Mouse (Mus musculus) 3T3-L1 (cell line): ENCODE measurements around the gene Ksr1.

Experiments used
- DNase-seq: peaks from one replicate; pipeline ENCODE4 v3.0.0-alpha.2; 2015; ENCODE audit warnings: low read depth, low spot score

The Ksr1 gene

GRCm38 (mm10) chr11:79145283-79146265 lies 633 bp downstream of the Ksr1 start:
- DNase-seq = peak; percentile 38

GRCm38 (mm10) chr11:79144741-79145140 lies 1.5 kb downstream of the Ksr1 start:
- no peak for DNase-seq

- DNase-seq = no peak
Measured at GRCm38 (mm10) chr11:79144043-79144591, 2.1 kb downstream of the Ksr1 start.

GRCm38 (mm10) chr11:79143322-79143721 lies 2.9 kb downstream of the Ksr1 start:
- DNase-seq = no peak

GRCm38 (mm10) chr11:79142381-79142780 lies 3.8 kb downstream of the Ksr1 start:
- no peak for DNase-seq

GRCm38 (mm10) chr11:79141235-79142109 lies 4.7 kb downstream of the Ksr1 start:
- no peak for DNase-seq

GRCm38 (mm10) chr11:79140511-79140888 lies 5.7 kb downstream of the Ksr1 start:
- DNase-seq = no peak

- DNase-seq = no peak
Measured at GRCm38 (mm10) chr11:79139878-79140510, 6.2 kb downstream of the Ksr1 start.

GRCm38 (mm10) chr11:79138621-79139020 lies 7.6 kb downstream of the Ksr1 start:
- no peak for DNase-seq

GRCm38 (mm10) chr11:79137245-79137644 lies 9.0 kb downstream of the Ksr1 start:
- DNase-seq = no peak

- no peak for DNase-seq
Measured at GRCm38 (mm10) chr11:79135685-79136360, 10.4 kb downstream of the Ksr1 start.

GRCm38 (mm10) chr11:79135105-79135503 lies 11.1 kb downstream of the Ksr1 start:
- DNase-seq = no peak

GRCm38 (mm10) chr11:79134416-79135104 lies 11.6 kb downstream of the Ksr1 start:
- no peak for DNase-seq

GRCm38 (mm10) chr11:79133961-79134360 lies 12.2 kb downstream of the Ksr1 start:
- no peak for DNase-seq

GRCm38 (mm10) chr11:79133051-79133450 lies 13.2 kb downstream of the Ksr1 start:
- no peak for DNase-seq

- DNase-seq = no peak
Measured at GRCm38 (mm10) chr11:79131949-79132411, 14.2 kb downstream of the Ksr1 start.

GRCm38 (mm10) chr11:79129388-79130356 lies 16.5 kb downstream of the Ksr1 start:
- DNase-seq = peak; percentile 24

GRCm38 (mm10) chr11:79128233-79128632 lies 18.0 kb downstream of the Ksr1 start:
- no peak for DNase-seq

- DNase-seq = no peak
Measured at GRCm38 (mm10) chr11:79126963-79127362, 19.2 kb downstream of the Ksr1 start.
